Mouse (Mus musculus): ENCODE data around the gene Tmem53.

Tmem53 gene

DNA sequence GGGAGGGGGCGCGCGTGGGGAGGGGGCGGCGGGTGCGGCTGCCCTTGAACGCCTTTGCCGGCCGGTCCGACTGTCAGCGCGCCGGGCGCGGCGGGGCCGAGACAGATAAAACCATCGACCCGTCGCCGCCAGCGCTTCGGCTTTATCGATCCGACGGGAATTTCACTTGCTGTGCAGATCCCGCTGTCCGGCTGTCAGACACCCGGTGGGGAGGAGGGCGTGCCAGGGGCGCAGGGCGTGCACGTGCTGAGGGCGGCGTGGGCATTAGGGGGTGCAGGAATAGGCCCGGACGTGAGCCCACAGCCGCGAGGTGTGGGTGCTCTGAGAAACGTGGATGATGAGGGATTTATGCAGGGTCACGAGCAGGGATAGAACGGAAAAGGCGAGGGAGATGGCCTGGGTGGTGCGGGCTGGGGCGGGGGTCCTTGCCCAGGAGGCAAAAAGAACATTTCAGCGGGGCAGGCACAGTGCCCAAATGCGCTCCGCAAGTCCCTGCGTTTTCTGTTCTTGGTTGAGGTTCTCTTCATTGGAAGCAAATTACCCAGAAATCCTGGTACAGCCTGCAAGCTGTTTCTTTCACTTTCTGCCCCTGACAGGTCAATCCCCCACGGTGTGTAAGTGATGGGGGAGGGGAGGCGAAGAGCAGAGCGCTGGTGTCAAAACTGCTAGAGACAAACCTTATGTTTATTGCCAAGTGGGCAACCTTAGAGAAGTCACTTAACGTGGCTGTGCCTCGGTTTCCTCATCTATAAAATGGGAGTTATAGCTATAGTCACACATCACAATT lies 52.7 kb downstream of the Tmem53 start:
- in situ Hi-C loops (cut with MboI; ENCODE audit: low pct_unique_long_range_greater_than_20kb in 1 of 2, low sequenced_read_pairs in 2 of 2, unreplicated experiment in 1 of 2): no loop called here

DNA sequence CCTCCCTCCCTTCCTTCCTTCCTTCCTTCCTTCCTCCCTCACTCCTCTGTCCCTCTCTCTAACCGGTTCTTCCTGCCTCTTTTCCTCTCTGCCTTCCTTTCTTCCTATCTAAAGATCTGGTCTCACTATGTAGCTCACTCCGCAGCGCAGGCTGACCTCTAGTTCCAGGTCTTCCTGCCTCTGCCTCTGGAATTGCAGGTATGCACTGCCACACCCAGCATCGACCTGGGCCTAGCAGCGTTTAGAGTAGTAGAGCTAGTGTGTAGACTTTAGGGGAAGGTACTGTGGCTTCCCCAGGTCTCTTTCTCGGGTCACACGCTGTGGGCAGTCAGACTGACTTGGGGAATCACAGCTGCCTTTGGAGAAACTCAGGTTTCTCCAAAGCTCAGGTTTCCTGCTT lies 53.7 kb downstream of the Tmem53 start:
- in situ Hi-C loops (cut with MboI; ENCODE audit: low pct_unique_long_range_greater_than_20kb in 1 of 2, low sequenced_read_pairs in 2 of 2, unreplicated experiment in 1 of 2): no loop called here

DNA sequence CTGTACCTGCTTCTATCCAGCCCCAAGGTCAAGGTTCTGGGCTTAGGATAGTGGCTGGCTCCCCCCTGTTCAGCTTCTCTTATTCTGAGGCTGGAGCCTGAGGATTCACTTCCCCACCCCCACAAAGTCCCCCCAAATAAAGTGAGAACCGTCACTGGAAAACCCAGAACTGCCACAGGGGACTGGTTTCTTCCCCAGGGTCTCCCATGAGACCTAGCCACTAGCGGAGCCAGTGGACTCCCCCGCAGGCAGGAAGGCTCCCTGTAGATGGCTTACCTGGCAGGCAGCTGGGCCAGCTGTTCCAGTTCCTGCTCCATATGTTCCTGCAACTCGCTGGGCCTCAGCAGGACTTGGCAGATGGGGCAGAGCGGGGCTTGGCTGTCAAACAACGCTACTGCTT lies 55.5 kb downstream of the Tmem53 start:
- in situ Hi-C loops (cut with MboI; ENCODE audit: low pct_unique_long_range_greater_than_20kb in 1 of 2, low sequenced_read_pairs in 2 of 2, unreplicated experiment in 1 of 2): no loop called here

DNA sequence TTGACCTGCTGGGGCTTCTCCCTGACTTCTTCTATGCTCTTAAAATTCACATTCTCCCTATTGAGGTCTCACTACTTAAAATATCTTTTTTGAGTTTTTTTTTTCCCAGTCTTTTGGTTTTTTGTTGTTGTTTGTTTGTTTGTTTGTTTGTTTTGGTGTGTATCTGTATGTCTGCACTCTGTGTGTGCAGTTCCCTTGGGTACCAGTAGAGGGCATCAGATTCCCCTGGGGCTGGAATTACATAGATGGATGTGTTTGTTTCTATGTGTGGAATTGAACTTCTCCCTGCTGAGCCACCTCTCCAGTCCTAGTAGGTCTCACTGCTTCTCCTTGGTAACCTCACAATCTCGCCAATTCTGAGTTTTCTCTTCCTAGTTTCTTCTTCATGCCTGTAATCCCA lies 57.7 kb downstream of the Tmem53 start:
- in situ Hi-C loops (cut with MboI; ENCODE audit: low pct_unique_long_range_greater_than_20kb in 1 of 2, low sequenced_read_pairs in 2 of 2, unreplicated experiment in 1 of 2): no loop called here

DNA sequence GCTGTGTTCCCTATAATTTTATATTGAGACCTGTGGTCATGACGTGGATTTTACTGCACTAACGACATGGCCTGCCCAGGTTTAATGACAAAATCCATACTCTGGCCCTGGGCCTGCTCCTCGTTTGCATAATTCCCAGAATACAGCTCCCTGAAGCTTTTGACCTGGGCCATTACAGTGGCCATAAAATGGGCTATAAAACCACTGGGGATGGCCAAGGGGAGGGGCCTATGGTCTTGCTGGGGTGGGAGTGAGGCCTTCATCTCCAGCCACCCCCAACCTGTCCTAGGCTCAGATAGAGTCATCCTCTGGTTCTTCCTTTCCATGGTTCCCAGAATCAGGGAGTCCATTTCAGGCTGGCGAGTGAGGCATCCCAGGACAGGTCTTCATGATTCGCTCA lies 60.1 kb downstream of the Tmem53 start:
- in situ Hi-C loops (cut with MboI; ENCODE audit: low pct_unique_long_range_greater_than_20kb in 1 of 2, low sequenced_read_pairs in 2 of 2, unreplicated experiment in 1 of 2): no loop called here

DNA sequence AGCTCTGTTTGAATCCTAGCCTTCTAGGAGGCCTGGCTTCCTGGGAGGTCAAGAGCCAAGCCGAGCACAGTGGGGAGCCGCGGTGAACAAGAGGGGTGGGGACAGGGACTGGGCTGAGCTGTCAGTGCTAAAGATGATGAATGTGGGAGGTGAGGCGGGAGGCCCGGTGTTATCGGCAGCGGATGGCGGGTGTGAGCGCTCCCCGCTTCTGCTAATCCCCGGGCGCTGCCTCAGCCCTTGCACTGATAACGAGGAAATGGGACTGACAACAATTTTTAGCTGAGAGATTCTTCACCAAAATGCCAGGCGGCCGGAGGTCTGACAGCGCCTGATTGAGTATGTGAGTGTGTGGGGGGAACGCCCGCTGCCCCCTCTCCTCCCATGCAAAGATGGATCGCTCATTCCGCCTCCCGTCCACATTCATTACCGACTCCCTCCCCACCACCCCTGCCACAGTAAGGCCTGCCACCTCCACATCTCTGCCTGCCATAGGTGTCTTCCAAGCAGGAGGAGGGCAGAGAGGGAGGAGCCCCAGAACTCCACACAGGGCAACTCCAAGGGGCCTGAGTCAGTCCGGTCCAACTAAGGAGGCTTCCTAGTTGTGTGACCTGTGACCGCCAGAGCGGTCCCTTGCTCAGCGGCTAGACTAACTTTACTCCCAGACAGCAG lies 60.8 kb downstream of the Tmem53 start:
- in situ Hi-C loops (cut with MboI; ENCODE audit: low pct_unique_long_range_greater_than_20kb in 1 of 2, low sequenced_read_pairs in 2 of 2, unreplicated experiment in 1 of 2): no loop called here

DNA sequence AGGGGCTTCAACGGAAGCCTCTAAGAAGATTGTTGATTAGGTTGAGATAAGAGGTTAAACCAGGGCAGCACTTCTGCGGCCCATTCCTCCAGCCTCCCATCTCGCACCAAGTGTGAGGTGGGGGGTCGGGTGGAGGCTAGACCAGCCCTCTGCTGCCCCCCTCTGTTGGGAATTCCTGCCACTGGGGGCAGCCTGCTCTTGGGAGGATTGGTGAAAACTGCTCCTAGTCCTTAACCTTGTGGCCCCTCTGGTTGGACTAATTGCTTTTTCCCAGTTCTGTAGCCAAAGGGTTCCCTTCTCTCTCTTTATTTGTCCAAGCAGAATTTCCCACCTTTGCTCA lies 61.3 kb downstream of the Tmem53 start:
- in situ Hi-C loops (cut with MboI; ENCODE audit: low pct_unique_long_range_greater_than_20kb in 1 of 2, low sequenced_read_pairs in 2 of 2, unreplicated experiment in 1 of 2): no loop called here

DNA sequence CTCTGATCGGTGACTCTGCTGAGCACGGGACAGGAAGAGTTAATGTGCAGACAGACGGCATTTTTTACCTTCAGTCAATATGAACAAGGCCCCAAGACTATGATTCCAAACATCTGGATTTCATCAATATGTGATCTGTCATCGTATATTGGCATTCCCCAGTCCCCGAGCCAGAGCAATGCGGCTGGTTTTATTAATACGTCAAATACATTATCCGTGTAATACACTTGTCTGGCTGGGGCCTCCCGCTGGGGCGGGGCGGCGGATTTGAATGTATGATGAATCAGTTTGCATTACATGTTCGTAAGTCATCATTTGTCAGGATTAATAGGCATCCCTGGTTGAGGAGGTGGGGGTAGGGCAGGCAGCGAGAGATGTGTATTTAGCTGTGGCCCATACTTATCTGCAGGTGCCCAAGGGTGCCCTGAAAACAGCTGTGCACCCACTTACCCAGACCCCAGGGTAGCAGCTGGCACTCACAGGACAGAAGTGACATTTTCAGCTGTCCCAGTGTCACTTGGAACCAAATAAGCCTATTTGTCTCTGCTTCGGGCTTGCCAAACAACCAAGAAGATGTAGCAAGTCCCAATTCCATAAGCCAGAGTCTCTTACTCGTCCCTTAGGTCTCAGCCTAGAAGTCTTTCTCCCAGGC lies 63.2 kb downstream of the Tmem53 start:
- in situ Hi-C loops (cut with MboI; ENCODE audit: low pct_unique_long_range_greater_than_20kb in 1 of 2, low sequenced_read_pairs in 2 of 2, unreplicated experiment in 1 of 2): no loop called here

DNA sequence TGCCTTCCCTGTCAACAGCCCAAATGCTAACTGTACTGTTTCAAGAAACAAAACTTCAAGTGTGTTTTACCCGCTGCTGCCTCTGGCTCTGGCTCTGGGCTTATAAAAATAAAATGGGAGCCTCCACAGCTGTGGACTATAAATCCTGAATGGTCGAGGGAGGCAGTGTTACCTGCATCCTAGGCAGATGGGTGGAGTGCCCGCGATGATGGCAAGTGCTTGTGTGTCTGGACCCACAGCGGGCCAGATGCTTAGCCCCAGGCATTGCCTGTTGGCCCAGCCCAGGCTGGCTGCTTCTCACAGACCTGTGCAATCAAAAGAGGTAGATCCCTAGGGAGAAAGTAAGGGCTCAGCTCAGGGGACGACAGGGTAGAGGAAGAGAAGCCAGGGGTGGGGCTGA lies 65.0 kb downstream of the Tmem53 start:
- in situ Hi-C loops (cut with MboI; ENCODE audit: low pct_unique_long_range_greater_than_20kb in 1 of 2, low sequenced_read_pairs in 2 of 2, unreplicated experiment in 1 of 2): no loop called here

DNA sequence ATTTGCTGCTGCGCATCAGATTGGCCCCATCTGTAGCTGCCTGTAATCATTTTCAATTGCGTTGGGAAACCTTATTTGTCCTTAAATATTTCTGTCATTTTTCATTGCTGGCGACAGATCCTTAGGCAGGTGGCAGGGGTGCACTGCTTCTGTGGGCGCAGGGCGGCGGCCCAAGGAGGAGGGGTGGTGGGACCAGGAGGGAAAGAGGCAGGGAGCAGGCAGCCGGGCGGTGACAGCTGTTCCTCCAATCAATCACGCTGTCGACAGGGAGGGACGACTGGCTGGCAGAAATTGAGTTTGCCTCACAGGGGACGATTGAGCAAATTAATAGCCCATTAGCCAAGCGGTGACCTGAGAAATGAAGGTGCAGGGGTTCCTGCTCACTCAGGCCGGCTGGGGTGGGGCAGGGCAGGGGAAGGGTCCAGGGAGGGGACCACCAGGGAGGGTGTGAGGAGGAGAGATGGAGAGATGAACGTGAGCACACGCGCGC lies 66.0 kb downstream of the Tmem53 start:
- in situ Hi-C loops (cut with MboI; ENCODE audit: low pct_unique_long_range_greater_than_20kb in 1 of 2, low sequenced_read_pairs in 2 of 2, unreplicated experiment in 1 of 2): no loop called here

Data from mouse embryonic stem cell (cell line).